In the genomic region with DNA sequence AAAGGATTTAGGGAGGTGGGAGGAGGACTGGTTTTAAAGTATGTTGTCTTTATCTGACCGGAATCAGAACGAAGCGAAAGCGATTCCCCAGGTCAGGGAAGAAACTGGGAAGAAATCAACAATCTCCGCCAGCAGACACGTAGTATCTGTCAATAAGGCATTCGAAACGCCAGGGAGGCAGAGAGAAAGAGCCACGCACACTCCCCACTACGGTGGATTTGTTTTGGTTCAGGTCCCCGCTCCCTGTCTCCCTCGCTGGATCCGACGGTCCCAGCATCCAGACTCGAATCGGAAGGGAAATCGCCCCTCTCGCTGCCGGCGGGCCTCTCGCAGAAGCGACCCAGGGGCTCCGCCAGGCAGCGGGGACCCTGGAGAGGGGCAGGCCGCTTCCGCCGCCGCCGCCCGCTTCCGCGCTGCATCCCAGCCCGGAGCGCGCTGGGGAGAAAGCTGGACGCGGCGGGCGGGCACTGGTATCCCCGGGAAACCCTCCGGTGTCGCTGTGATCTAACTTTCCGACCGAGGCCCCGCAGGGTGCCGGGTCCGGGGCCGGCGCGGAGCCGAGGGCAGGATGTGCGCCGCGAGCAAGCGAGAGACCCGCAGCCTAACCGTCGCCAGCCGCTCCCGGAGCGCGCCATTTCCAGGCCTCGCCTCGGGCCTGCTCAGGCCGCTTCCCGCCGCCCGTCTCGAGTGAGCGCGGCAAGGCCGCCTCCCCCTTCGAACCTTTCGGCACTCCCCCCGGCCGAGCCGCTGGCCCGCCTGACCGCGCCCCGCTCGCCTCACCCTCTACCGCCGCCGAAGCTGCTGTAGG, we compare ENCODE assay signal across 8 mouse cellular contexts. TPM values are rescaled to one million over a fixed set of nuclear protein-coding genes. Genes with fewer than 3 reads are reported as not detected.
DNase-seq lines count a peak whose midpoint lies in the region; ATAC-seq and TF ChIP-seq lines count a peak whose summit lies in the region.

No protein-coding gene starts in this region.

- peak overlapping the region; percentile 92 for H3K27ac ChIP-seq in heart, embryonic 11.5 days (ENCODE audit: low read depth, low read length)
- H3K27ac ChIP-seq in cortical plate, adult 2 months (ENCODE audit: insufficient read depth, low read length): peak overlapping the region; percentile 71
- peak overlapping the region; percentile 96 for H3K27ac ChIP-seq in intestine, embryonic 15.5 days
- H3K27ac ChIP-seq in neural tube, embryonic 12.5 days: peak overlapping the region; percentile 87

- peaks cover 8% of the 10 kb centered on the region; the same call in 1 of the 2 replicates for H3K36me3 ChIP-seq in heart, embryonic 11.5 days (ENCODE audit: control insufficient read depth, insufficient read depth, low read length)
- H3K36me3 ChIP-seq in intestine, embryonic 15.5 days: peaks cover 7% of the 10 kb centered on the region; the same call in 1 of the 2 replicates
- peaks cover 15% of the 10 kb centered on the region for H3K36me3 ChIP-seq in neural tube, embryonic 12.5 days

- peaks cover 6% of the 10 kb centered on the region for H3K4me1 ChIP-seq in heart, embryonic 11.5 days (ENCODE audit: control insufficient read depth, insufficient read depth, low read length)
- peaks cover 4% of the 10 kb centered on the region for H3K4me1 ChIP-seq in cortical plate, adult 2 months (ENCODE audit: control insufficient read depth, insufficient read depth, low read length)
- peaks cover 6% of the 10 kb centered on the region; the same call in 1 of the 2 replicates for H3K4me1 ChIP-seq in intestine, embryonic 15.5 days (replicated peaks)
- peaks cover 7% of the 10 kb centered on the region for H3K4me1 ChIP-seq in neural tube, embryonic 12.5 days

- H3K27me3 ChIP-seq in heart, embryonic 11.5 days (ENCODE audit: control insufficient read depth, insufficient read depth, low read length): no peaks in the 10 kb centered on the region
- H3K27me3 ChIP-seq in intestine, embryonic 15.5 days (replicated peaks): no peaks in the 10 kb centered on the region
- H3K27me3 ChIP-seq in neural tube, embryonic 12.5 days (replicated peaks): no peaks in the 10 kb centered on the region

- TF ChIP-seq CTCF in cortical plate, adult 2 months (IDR thresholded peaks at IDR 0.05; ENCODE audit: extremely low read depth, insufficient read depth, low read length): no peak

- peak overlapping the region; percentile 99 for H3K9ac ChIP-seq in heart, embryonic 11.5 days (ENCODE audit: low read depth, low read length)
- H3K9ac ChIP-seq in intestine, embryonic 15.5 days: peak overlapping the region; percentile 100
- H3K9ac ChIP-seq in neural tube, embryonic 12.5 days: peak overlapping the region; percentile 99

- WGBS in heart, embryonic 11.5 days (ENCODE audit: insufficient replicate concordance): under 1% methylated on average over 83 of the region's 85 CpGs
- under 1% methylated on average over 85 of the region's 85 CpGs for WGBS in intestine, embryonic 15.5 days
- WGBS in neural tube, embryonic 12.5 days: under 1% methylated on average over 81 of the region's 85 CpGs

- H3K9me3 ChIP-seq in heart, embryonic 11.5 days (replicated peaks; ENCODE audit: control insufficient read depth, low read length): no peaks in the 10 kb centered on the region
- H3K9me3 ChIP-seq in intestine, embryonic 15.5 days: no peaks in the 10 kb centered on the region
- H3K9me3 ChIP-seq in neural tube, embryonic 12.5 days: no peaks in the 10 kb centered on the region

- peak overlapping the region; percentile 94 for H3K4me2 ChIP-seq in heart, embryonic 11.5 days
- H3K4me2 ChIP-seq in intestine, embryonic 15.5 days (replicated peaks): peak overlapping the region; percentile 55
- peak overlapping the region; percentile 66 for H3K4me2 ChIP-seq in neural tube, embryonic 12.5 days (replicated peaks)

- peak overlapping the region; percentile 99 for H3K4me3 ChIP-seq in heart, embryonic 11.5 days (ENCODE audit: low read depth, low read length)
- H3K4me3 ChIP-seq in cortical plate, adult 2 months (ENCODE audit: insufficient read depth, low read length): peak overlapping the region; percentile 53
- H3K4me3 ChIP-seq in intestine, embryonic 15.5 days (replicated peaks): peak overlapping the region; percentile 100
- peak overlapping the region; percentile 100 for H3K4me3 ChIP-seq in neural tube, embryonic 12.5 days

- DNase-seq in heart, adult 18-20 months: no peak
- DNase-seq in 3134 (ENCODE audit: extremely low read depth, insufficient read length, low spot score): peak; percentile 41
- DNase-seq in layer of hippocampus, adult 9-10 months (ENCODE audit: low spot score): no peak
- DNase-seq in left cerebral cortex, adult 11 months (ENCODE audit: low spot score): no peak

- no peak for TF ChIP-seq POLR2A in cortical plate, adult 2 months (IDR thresholded peaks at IDR 0.05; ENCODE audit: extremely low read depth, insufficient read depth, low read length)

- ATAC-seq in heart, embryonic 11.5 days (replicated peaks; ENCODE audit: insufficient number of reproducible peaks, low FRiP score, low TSS enrichment): peak; percentile 61
- ATAC-seq in intestine, embryonic 15.5 days: peak; percentile 76
- ATAC-seq in neural tube, embryonic 12.5 days (ENCODE audit: low FRiP score, low read depth): peak; percentile 64

RNA-seq across cellular contexts. Expression of a gene that starts 0.6 kb away (rescaled TPM):
- polyA plus RNA-seq in heart, embryonic 11.5 days (2014; fragmentation: Nextera tagmentation; extraction: Ambion mirVana): 344 and 355 TPM in 2 replicates
- total RNA-seq in heart, adult 18-20 months (2021): 100 to 1,000 TPM; 132 to 136 TPM
- 360 and 369 TPM in 2 replicates for polyA plus RNA-seq in cortical plate, adult 2 months (2012; rRNA removed)
- polyA plus RNA-seq in intestine, embryonic 15.5 days (2015; fragmentation: Nextera tagmentation; extraction: Ambion mirVana): 382 and 397 TPM in 2 replicates
- 421 and 426 TPM in 2 replicates for polyA plus RNA-seq in neural tube, embryonic 12.5 days (2016; fragmentation: Nextera tagmentation; extraction: Ambion mirVana)

RNA-seq across cellular contexts. Expression of a gene that starts 23.8 kb away (rescaled TPM):
- polyA plus RNA-seq in heart, embryonic 11.5 days (2014; fragmentation: Nextera tagmentation; extraction: Ambion mirVana): 1.9 and 3.5 TPM in 2 replicates
- 1 to 10 TPM; 2.0 to 2.4 TPM for total RNA-seq in heart, adult 18-20 months (2021)
- polyA plus RNA-seq in cortical plate, adult 2 months (2012; rRNA removed): 4.9 and 5.4 TPM in 2 replicates
- polyA plus RNA-seq in intestine, embryonic 15.5 days (2015; fragmentation: Nextera tagmentation; extraction: Ambion mirVana): 2.0 and 2.8 TPM in 2 replicates
- polyA plus RNA-seq in neural tube, embryonic 12.5 days (2016; fragmentation: Nextera tagmentation; extraction: Ambion mirVana): 6.0 and 6.4 TPM in 2 replicates

RNA-seq across cellular contexts. Expression of a gene that starts 49.7 kb away (rescaled TPM):
- 2.6 and 3.3 TPM in 2 replicates for polyA plus RNA-seq in heart, embryonic 11.5 days (2014; fragmentation: Nextera tagmentation; extraction: Ambion mirVana)
- 1 to 10 TPM; 4.3 to 5.1 TPM for total RNA-seq in heart, adult 18-20 months (2021)
- polyA plus RNA-seq in cortical plate, adult 2 months (2012; rRNA removed): 49.9 and 53.1 TPM in 2 replicates
- 3.7 and 4.1 TPM in 2 replicates for polyA plus RNA-seq in intestine, embryonic 15.5 days (2015; fragmentation: Nextera tagmentation; extraction: Ambion mirVana)
- polyA plus RNA-seq in neural tube, embryonic 12.5 days (2016; fragmentation: Nextera tagmentation; extraction: Ambion mirVana): 18.8 and 24.3 TPM in 2 replicates

RNA-seq across cellular contexts. Expression of a gene that starts 57.5 kb away (rescaled TPM):
- 216 and 234 TPM in 2 replicates for polyA plus RNA-seq in heart, embryonic 11.5 days (2014; fragmentation: Nextera tagmentation; extraction: Ambion mirVana)
- total RNA-seq in heart, adult 18-20 months (2021): 10 to 100 TPM; 20.7 to 25.0 TPM
- 124 and 128 TPM in 2 replicates for polyA plus RNA-seq in cortical plate, adult 2 months (2012; rRNA removed)
- polyA plus RNA-seq in intestine, embryonic 15.5 days (2015; fragmentation: Nextera tagmentation; extraction: Ambion mirVana): 245 and 247 TPM in 2 replicates
- 228 and 231 TPM in 2 replicates for polyA plus RNA-seq in neural tube, embryonic 12.5 days (2016; fragmentation: Nextera tagmentation; extraction: Ambion mirVana)
